ENCODE assay signal across 11 mouse cellular contexts in genomic region chr11:18885036-18885728, GRCm38 (mm10).
A peak's percentile ranks its signal among the peaks of the same experiment; 100 is the strongest.
DNase-seq lines count a peak whose midpoint lies in the region; ATAC-seq and TF ChIP-seq lines count a peak whose summit lies in the region.
"Had no signal": no experiment of that assay in that cellular context is flagged by ENCODE, and none has a peak within 500 bp of the region (broad histone marks: within the 10 kb centered on the region; RNA-seq: fewer than 3 reads in every experiment).

No protein-coding gene starts in this region.

- no peak overlapping the region for H3K4me3 ChIP-seq in heart, embryonic 10.5 days
- H3K4me3 ChIP-seq in midbrain, embryonic 11.5 days (ENCODE audit: low read depth, low read length): no peak overlapping the region
- no peak overlapping the region for H3K4me3 ChIP-seq in midbrain, postnatal 0 days (ENCODE audit: low read depth, low read length)
- H3K4me3 ChIP-seq in liver, embryonic 12.5 days: no peak overlapping the region
- no peak overlapping the region for H3K4me3 ChIP-seq in stomach, embryonic 16.5 days (replicated peaks; ENCODE audit: low read length)
- H3K4me3 ChIP-seq in layer of hippocampus, adult 2 months: no peak overlapping the region

- H3K27me3 ChIP-seq in heart, embryonic 10.5 days (ENCODE audit: insufficient read depth, poor library complexity, severe bottlenecking): no peaks in the 10 kb centered on the region
- H3K27me3 ChIP-seq in midbrain, embryonic 11.5 days (ENCODE audit: control insufficient read depth, insufficient read depth, low read length): 0 out of 2 replicates have a peak, but pooled peaks cover 5% of the 10 kb centered on the region
- H3K27me3 ChIP-seq in midbrain, postnatal 0 days (ENCODE audit: insufficient read depth, low read length): no peaks in the 10 kb centered on the region
- H3K27me3 ChIP-seq in liver, embryonic 12.5 days (replicated peaks): no peaks in the 10 kb centered on the region
- no peaks in the 10 kb centered on the region for H3K27me3 ChIP-seq in stomach, embryonic 16.5 days (ENCODE audit: control insufficient read depth, insufficient read depth, low read length)

- peak overlapping the region; percentile 25 for H3K4me2 ChIP-seq in midbrain, embryonic 11.5 days
- no peak overlapping the region for H3K4me2 ChIP-seq in midbrain, postnatal 0 days (ENCODE audit: low read depth, low read length, poor library complexity, severe bottlenecking)
- H3K4me2 ChIP-seq in liver, embryonic 12.5 days: peak overlapping the region; percentile 29
- 0 out of 2 replicates have a peak overlapping the region, but pooled peaks have one; percentile 14 for H3K4me2 ChIP-seq in stomach, embryonic 16.5 days (ENCODE audit: low read depth, low read length)

- H3K4me1 ChIP-seq in heart, embryonic 10.5 days: peaks cover 34% of the 10 kb centered on the region
- H3K4me1 ChIP-seq in midbrain, embryonic 11.5 days (ENCODE audit: control insufficient read depth, insufficient read depth, low read length): peaks cover 51% of the 10 kb centered on the region
- no peaks in the 10 kb centered on the region; the same call in 1 of the 2 replicates for H3K4me1 ChIP-seq in midbrain, postnatal 0 days (ENCODE audit: insufficient read depth, low read length)
- H3K4me1 ChIP-seq in liver, embryonic 12.5 days: peaks cover 17% of the 10 kb centered on the region
- H3K4me1 ChIP-seq in stomach, embryonic 16.5 days (ENCODE audit: control insufficient read depth, insufficient read depth, low read length): peaks cover 39% of the 10 kb centered on the region

- no peak for DNase-seq in heart, embryonic 10.5 days (ENCODE audit: low spot score)
- DNase-seq in heart, adult 8-10 months (ENCODE audit: low spot score): no peak
- no peak for DNase-seq in midbrain, embryonic 11.5 days (ENCODE audit: low spot score, missing footprints)
- DNase-seq in midbrain, postnatal 0 days (ENCODE audit: low spot score): no peak
- DNase-seq in lung, adult 18-20 months: no peak
- DNase-seq in layer of hippocampus, adult 2 months (ENCODE audit: low spot score in 2 of 2): no peak
- DNase-seq: cerebellum, adult 9-10 months; gastrocnemius, postnatal 14 days; kidney, adult 11 months had no signal

- peak overlapping the region; percentile 62; the same call in 1 of the 2 replicates for H3K27ac ChIP-seq in heart, embryonic 10.5 days
- peak overlapping the region; percentile 64 for H3K27ac ChIP-seq in midbrain, embryonic 11.5 days (ENCODE audit: low read depth, low read length)
- H3K27ac ChIP-seq in midbrain, postnatal 0 days (ENCODE audit: low read depth, low read length): no peak overlapping the region
- peak overlapping the region; percentile 67 for H3K27ac ChIP-seq in liver, embryonic 12.5 days
- peak overlapping the region; percentile 75 for H3K27ac ChIP-seq in stomach, embryonic 16.5 days (ENCODE audit: low read length)
- no peak overlapping the region for H3K27ac ChIP-seq in layer of hippocampus, adult 2 months

- WGBS in heart, embryonic 10.5 days: 68% methylated on average over 6 of the region's 6 CpGs
- 24% methylated on average over 6 of the region's 6 CpGs for WGBS in midbrain, embryonic 11.5 days
- WGBS in midbrain, postnatal 0 days: 42% methylated on average over 6 of the region's 6 CpGs
- 60% methylated on average over 6 of the region's 6 CpGs for WGBS in liver, embryonic 12.5 days (ENCODE audit: insufficient replicate concordance)
- 20% methylated on average over 6 of the region's 6 CpGs for WGBS in stomach, embryonic 16.5 days

- H3K9me3 ChIP-seq in heart, embryonic 10.5 days: no peaks in the 10 kb centered on the region
- no peaks in the 10 kb centered on the region for H3K9me3 ChIP-seq in midbrain, embryonic 11.5 days (ENCODE audit: control insufficient read depth, low read length)
- no peaks in the 10 kb centered on the region for H3K9me3 ChIP-seq in midbrain, postnatal 0 days (ENCODE audit: low read length)
- H3K9me3 ChIP-seq in liver, embryonic 12.5 days (replicated peaks): no peaks in the 10 kb centered on the region
- H3K9me3 ChIP-seq in stomach, embryonic 16.5 days (replicated peaks; ENCODE audit: control insufficient read depth, low read length): no peaks in the 10 kb centered on the region

- no peak overlapping the region for H3K9ac ChIP-seq in midbrain, embryonic 11.5 days (ENCODE audit: low read length)
- no peak overlapping the region for H3K9ac ChIP-seq in midbrain, postnatal 0 days (replicated peaks; ENCODE audit: low read length, poor library complexity, severe bottlenecking)
- H3K9ac ChIP-seq in liver, embryonic 12.5 days: no peak overlapping the region
- H3K9ac ChIP-seq in stomach, embryonic 16.5 days (ENCODE audit: low read length): no peak overlapping the region

- peaks cover 36% of the 10 kb centered on the region for H3K36me3 ChIP-seq in heart, embryonic 10.5 days
- H3K36me3 ChIP-seq in midbrain, embryonic 11.5 days (ENCODE audit: control insufficient read depth, insufficient read depth, low read length): no peaks in the 10 kb centered on the region
- H3K36me3 ChIP-seq in midbrain, postnatal 0 days (ENCODE audit: insufficient read depth, low read length): no peaks in the 10 kb centered on the region
- peaks cover 3% of the 10 kb centered on the region; the same call in 1 of the 2 replicates for H3K36me3 ChIP-seq in liver, embryonic 12.5 days
- H3K36me3 ChIP-seq in stomach, embryonic 16.5 days (ENCODE audit: control insufficient read depth, insufficient read depth, low read length): 0 out of 2 replicates have a peak, but pooled peaks cover 4% of the 10 kb centered on the region

- TF ChIP-seq CTCF in midbrain, postnatal 0 days (IDR thresholded peaks at IDR 0.05): no peak
- no peak for TF ChIP-seq CTCF in layer of hippocampus, adult 2 months (conservative IDR thresholded peaks at IDR 0.05)

- no peak for ATAC-seq in midbrain, embryonic 11.5 days (ENCODE audit: low FRiP score)
- no peak for ATAC-seq in midbrain, postnatal 0 days (ENCODE audit: low FRiP score)
- no peak for ATAC-seq in liver, embryonic 12.5 days
- 0 out of 2 replicates have a peak, but pooled peaks have one; percentile 12 for ATAC-seq in stomach, embryonic 16.5 days (ENCODE audit: insufficient read depth, low FRiP score)

Comparison
In these comparisons a context has a peak if more than half of its experiments do, and no peak if none do; other contexts are left out.
1. H3K27ac ChIP-seq: peak in heart, embryonic 10.5 days (single experiment), midbrain, embryonic 11.5 days (single experiment), liver, embryonic 12.5 days (single experiment) and stomach, embryonic 16.5 days (single experiment); none in midbrain, postnatal 0 days (single experiment) and layer of hippocampus, adult 2 months (single experiment).